Mouse (Mus musculus): ENCODE results near the gene Klhdc1. TPM values are rescaled to one million over a fixed set of nuclear protein-coding genes. Genes with fewer than 3 reads are reported as not detected.

Klhdc1 gene
- polyA plus RNA-seq, 1 experiment from 2014 or later = 5.8 TPM

DNA sequence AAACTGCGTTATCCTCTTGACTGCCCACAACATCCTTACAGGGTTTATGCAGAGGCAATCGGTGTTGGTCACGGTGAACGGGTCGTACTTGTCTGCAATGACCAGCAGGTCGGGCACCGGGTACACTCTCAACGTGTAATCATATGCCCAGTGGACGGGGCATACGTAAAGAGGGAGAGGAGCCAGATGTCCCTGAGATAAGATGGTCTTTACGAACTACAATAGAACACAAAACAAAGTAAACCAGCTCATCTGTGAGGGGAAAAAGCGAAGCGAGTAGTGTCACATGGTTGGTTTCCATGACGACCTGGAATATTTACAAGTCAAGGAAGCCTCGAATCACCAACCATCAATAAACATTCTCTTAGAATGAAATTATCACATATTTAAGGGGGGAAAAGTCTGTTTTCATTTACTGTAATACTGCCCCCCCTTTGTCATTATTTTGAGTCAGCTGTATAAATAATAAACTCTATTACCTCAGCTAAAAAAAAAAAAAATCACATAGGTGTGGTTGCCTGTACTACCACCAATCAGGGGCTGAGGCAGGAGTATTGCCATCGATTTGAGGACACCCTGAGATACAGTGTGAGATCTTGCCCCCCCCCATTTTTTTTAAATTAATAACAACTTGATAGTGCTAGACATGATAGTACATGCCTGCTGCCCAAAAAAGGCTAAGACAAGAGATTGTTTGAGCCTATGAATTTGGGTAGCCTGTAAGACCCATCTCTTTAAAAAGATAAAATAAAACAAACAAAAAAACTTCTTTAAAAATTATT, 36.7 kb upstream of the Klhdc1 start, which contains the start of gene Gm49384:
Gene Gm49384 (minus strand): TSS at position 216 of the 782 bp plus-strand sequence.
- DNase-seq (ENCODE audit: low spot score) = no peak
- no peak within 1 kb of the TSS for H3K4me2 ChIP-seq
- ATAC-seq (replicated peaks; ENCODE audit: low FRiP score) = no peak
- H3K36me3 ChIP-seq (ENCODE audit: control insufficient read depth, insufficient read depth, low read length) = peaks cover 26% of the 10 kb centered on the region
- H3K9me3 ChIP-seq (ENCODE audit: control insufficient read depth, low read length) = no peaks in the 10 kb centered on the region
- H3K27ac ChIP-seq (ENCODE audit: low read depth, low read length) = no peak within 1 kb of the TSS
- no peak within 1 kb of the TSS for H3K4me3 ChIP-seq (ENCODE audit: low read depth, low read length)
- no peaks in the 10 kb centered on the region for H3K27me3 ChIP-seq (replicated peaks; ENCODE audit: control insufficient read depth, insufficient read depth, low read length)
- no peak within 1 kb of the TSS for H3K9ac ChIP-seq (ENCODE audit: low read depth, low read length)
- WGBS = 84% methylated on average over 16 of the region's 16 CpGs
- H3K4me1 ChIP-seq (replicated peaks; ENCODE audit: control insufficient read depth, insufficient read depth, low read length) = peaks cover 3% of the 10 kb centered on the region

GRCm38 (mm10) chr12:69207396-69207795, 33.6 kb upstream of the Klhdc1 start:
- Histone ChIP-seq H3K9ac (ENCODE audit: low read depth, low read length) (no peak overlapping the region), H3K27ac (ENCODE audit: low read depth, low read length) (no peak overlapping the region), H3K4me1 (replicated peaks; ENCODE audit: control insufficient read depth, insufficient read depth, low read length) (no peaks in the 10 kb centered on the region), H3K36me3 (ENCODE audit: control insufficient read depth, insufficient read depth, low read length) (peaks cover 20% of the 10 kb centered on the region), H3K27me3 (replicated peaks; ENCODE audit: control insufficient read depth, insufficient read depth, low read length) (no peaks in the 10 kb centered on the region), H3K4me2 (no peak overlapping the region), H3K4me3 (ENCODE audit: low read depth, low read length) (no peak overlapping the region), H3K9me3 (ENCODE audit: control insufficient read depth, low read length) (no peaks in the 10 kb centered on the region)
- 91% methylated on average over 8 of the region's 8 CpGs for WGBS
- ATAC-seq (replicated peaks; ENCODE audit: low FRiP score) (no peak), DNase-seq (ENCODE audit: low spot score) (no peak)

- DNase-seq (ENCODE audit: low spot score) (no peak), ATAC-seq (replicated peaks; ENCODE audit: low FRiP score) (no peak)
- peaks cover 19% of the 10 kb centered on the region for H3K36me3 ChIP-seq (ENCODE audit: control insufficient read depth, insufficient read depth, low read length)
- no peaks in the 10 kb centered on the region for H3K4me1 ChIP-seq (replicated peaks; ENCODE audit: control insufficient read depth, insufficient read depth, low read length)
- H3K9me3 ChIP-seq (ENCODE audit: control insufficient read depth, low read length) = no peaks in the 10 kb centered on the region
- WGBS = 97% methylated on average over 7 of the region's 7 CpGs
- H3K4me3 ChIP-seq (ENCODE audit: low read depth, low read length) = no peak overlapping the region
- no peak overlapping the region for H3K9ac ChIP-seq (ENCODE audit: low read depth, low read length)
- no peak overlapping the region for H3K27ac ChIP-seq (ENCODE audit: low read depth, low read length)
- H3K27me3 ChIP-seq (replicated peaks; ENCODE audit: control insufficient read depth, insufficient read depth, low read length) = no peaks in the 10 kb centered on the region
- H3K4me2 ChIP-seq = no peak overlapping the region
Measured at GRCm38 (mm10) chr12:69207926-69208325, 33.0 kb upstream of the Klhdc1 start.

DNA sequence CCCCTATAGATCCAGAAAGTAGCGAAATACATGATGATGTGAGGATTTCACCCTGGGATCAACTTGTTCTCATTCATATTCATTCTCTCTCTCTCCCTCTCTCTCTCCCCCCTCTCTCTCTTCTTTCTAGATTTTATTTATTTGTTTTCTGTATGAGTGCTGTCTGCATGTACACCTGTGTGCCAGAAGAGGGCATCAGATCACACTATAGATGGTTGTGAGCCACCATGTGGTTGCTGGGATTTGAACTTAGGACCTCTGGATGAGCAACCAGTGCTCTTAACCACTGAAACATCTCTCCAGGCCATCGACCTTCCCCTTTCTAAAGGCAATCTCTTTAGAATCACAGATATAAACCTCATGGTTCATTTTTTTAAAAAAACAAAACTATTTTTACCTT, 32.5 kb upstream of the Klhdc1 start:
- no peaks in the 10 kb centered on the region for H3K27me3 ChIP-seq (replicated peaks; ENCODE audit: control insufficient read depth, insufficient read depth, low read length)
- H3K36me3 ChIP-seq (ENCODE audit: control insufficient read depth, insufficient read depth, low read length) = peaks cover 21% of the 10 kb centered on the region
- ATAC-seq (replicated peaks; ENCODE audit: low FRiP score) = no peak
- no peak for DNase-seq (ENCODE audit: low spot score)
- WGBS = 79% methylated on average over 2 of the region's 2 CpGs
- H3K9ac ChIP-seq (ENCODE audit: low read depth, low read length) = no peak overlapping the region
- H3K9me3 ChIP-seq (ENCODE audit: control insufficient read depth, low read length) = no peaks in the 10 kb centered on the region
- no peak overlapping the region for H3K27ac ChIP-seq (ENCODE audit: low read depth, low read length)
- no peaks in the 10 kb centered on the region for H3K4me1 ChIP-seq (replicated peaks; ENCODE audit: control insufficient read depth, insufficient read depth, low read length)
- H3K4me2 ChIP-seq = no peak overlapping the region
- H3K4me3 ChIP-seq (ENCODE audit: low read depth, low read length) = no peak overlapping the region

DNA sequence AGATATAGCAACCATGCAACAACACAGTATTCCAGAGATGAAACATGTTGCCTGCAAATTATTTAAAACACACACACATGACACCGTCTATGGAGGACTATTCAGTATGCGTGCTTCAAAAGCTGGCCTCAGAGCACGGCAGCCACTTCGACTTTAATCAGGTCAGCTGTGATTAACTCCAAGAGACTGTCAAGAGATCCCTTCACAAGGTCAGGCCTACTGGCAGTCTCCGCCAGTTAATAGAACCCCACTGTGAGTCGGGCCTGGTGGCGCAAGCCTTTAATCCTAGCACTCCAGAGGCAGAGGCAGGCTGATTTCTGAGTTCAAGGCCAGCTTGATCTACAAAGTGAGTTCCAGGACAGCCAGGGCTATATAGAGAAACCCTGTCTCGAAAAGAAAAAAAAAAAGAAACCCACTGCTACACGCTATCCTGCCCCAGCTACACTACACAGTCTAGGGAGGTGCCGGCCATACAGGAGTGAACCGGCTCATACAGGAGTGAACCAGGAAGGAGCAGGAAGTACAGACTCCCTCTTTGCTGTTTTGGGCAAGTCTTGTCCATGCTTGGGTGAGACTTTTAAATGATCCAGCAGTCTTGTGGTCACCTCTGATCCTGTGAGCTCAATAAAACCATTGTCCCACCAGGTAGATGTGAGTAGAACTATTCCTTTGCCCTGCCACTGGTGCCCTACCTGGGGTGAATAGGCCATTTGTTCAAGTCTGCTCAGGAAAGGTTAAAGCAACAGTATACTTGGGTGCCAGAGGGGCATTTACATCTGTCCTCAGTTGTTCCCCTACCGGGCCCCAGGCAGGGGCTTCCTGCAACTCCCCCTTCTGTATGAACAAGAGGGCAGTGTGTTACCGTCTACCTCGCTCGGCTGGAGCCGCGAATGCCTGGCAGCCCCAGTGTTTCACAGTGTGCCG, 30.7 kb upstream of the Klhdc1 start:
- DNase-seq (ENCODE audit: low spot score) = no peak
- no peak overlapping the region for H3K27ac ChIP-seq (ENCODE audit: low read depth, low read length)
- no peak for ATAC-seq (replicated peaks; ENCODE audit: low FRiP score)

DNA sequence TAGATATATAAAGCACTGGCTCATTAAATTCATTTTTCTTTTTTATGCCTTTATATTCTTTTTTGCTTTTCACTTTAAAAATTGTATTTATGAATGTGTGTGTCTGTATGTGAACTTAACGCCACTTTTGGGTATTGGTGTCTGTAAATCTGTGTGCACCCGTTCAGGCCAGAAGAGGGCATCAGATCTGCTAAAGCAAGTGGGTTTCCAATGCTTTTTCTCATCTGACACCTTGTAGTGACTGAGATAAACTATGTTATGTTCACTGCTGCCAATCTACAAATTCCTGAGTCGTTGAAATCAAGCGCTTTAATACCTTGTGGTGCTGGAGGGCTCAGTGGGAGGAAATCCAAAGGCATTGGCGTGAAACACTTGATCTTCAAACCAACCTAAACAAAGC, 29.9 kb upstream of the Klhdc1 start:
- no peak overlapping the region for H3K4me2 ChIP-seq
- no peak overlapping the region for H3K27ac ChIP-seq (ENCODE audit: low read depth, low read length)
- no peak overlapping the region for H3K9ac ChIP-seq (ENCODE audit: low read depth, low read length)
- H3K36me3 ChIP-seq (ENCODE audit: control insufficient read depth, insufficient read depth, low read length) = peaks cover 28% of the 10 kb centered on the region
- H3K27me3 ChIP-seq (replicated peaks; ENCODE audit: control insufficient read depth, insufficient read depth, low read length) = no peaks in the 10 kb centered on the region
- H3K4me3 ChIP-seq (ENCODE audit: low read depth, low read length) = no peak overlapping the region
- ATAC-seq (replicated peaks; ENCODE audit: low FRiP score) (no peak), DNase-seq (ENCODE audit: low spot score) (no peak)
- no peaks in the 10 kb centered on the region for H3K4me1 ChIP-seq (replicated peaks; ENCODE audit: control insufficient read depth, insufficient read depth, low read length)
- 84% methylated on average over 5 of the region's 5 CpGs for WGBS
- no peaks in the 10 kb centered on the region for H3K9me3 ChIP-seq (ENCODE audit: control insufficient read depth, low read length)

More for the DNA sequence above, 30.7 kb upstream of the Klhdc1 start:
- no peaks in the 10 kb centered on the region for H3K9me3 ChIP-seq (ENCODE audit: control insufficient read depth, low read length)
- no peak overlapping the region for H3K9ac ChIP-seq (ENCODE audit: low read depth, low read length)
- WGBS = 95% methylated on average over 18 of the region's 18 CpGs
- H3K4me1 ChIP-seq (replicated peaks; ENCODE audit: control insufficient read depth, insufficient read depth, low read length) = no peaks in the 10 kb centered on the region
- no peaks in the 10 kb centered on the region for H3K27me3 ChIP-seq (replicated peaks; ENCODE audit: control insufficient read depth, insufficient read depth, low read length)
- no peak overlapping the region for H3K4me2 ChIP-seq
- no peak overlapping the region for H3K4me3 ChIP-seq (ENCODE audit: low read depth, low read length)
- peaks cover 25% of the 10 kb centered on the region for H3K36me3 ChIP-seq (ENCODE audit: control insufficient read depth, insufficient read depth, low read length)

DNA sequence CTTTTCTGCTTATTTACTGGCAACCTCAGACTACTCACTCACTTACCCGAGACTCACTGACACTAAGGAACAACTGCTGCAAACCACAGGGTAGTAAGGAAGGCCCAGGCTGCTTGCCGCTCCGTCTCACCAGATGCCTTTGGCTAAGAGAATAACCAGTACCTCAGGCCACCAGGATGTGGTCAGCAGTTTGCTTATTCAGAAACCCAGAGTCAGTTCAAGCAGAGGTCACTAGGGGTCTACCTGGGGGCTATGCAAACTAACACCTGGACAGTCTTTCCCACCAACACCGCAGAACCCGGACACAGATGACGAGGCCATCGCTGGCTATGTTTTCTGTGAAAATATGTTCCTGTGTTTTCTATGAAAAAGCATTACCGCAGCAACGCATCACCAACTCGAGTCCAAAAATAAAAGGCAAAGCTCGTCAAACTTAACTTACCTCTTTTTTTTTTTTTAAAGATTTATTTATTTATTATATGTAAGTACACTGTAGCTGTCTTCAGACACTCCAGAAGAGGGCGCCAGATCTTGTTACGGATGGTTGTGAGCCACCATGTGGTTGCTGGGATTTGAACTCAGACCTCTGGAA, 27.7 kb upstream of the Klhdc1 start:
- H3K27me3 ChIP-seq (replicated peaks; ENCODE audit: control insufficient read depth, insufficient read depth, low read length) = no peaks in the 10 kb centered on the region
- 90% methylated on average over 13 of the region's 13 CpGs for WGBS
- no peak for ATAC-seq (replicated peaks; ENCODE audit: low FRiP score)
- H3K27ac ChIP-seq (ENCODE audit: low read depth, low read length) = no peak overlapping the region
- no peak overlapping the region for H3K4me3 ChIP-seq (ENCODE audit: low read depth, low read length)
- H3K4me2 ChIP-seq = no peak overlapping the region
- H3K36me3 ChIP-seq (ENCODE audit: control insufficient read depth, insufficient read depth, low read length) = peaks cover 36% of the 10 kb centered on the region
- no peak for DNase-seq (ENCODE audit: low spot score)
- no peaks in the 10 kb centered on the region for H3K4me1 ChIP-seq (replicated peaks; ENCODE audit: control insufficient read depth, insufficient read depth, low read length)
- no peak overlapping the region for H3K9ac ChIP-seq (ENCODE audit: low read depth, low read length)
- no peaks in the 10 kb centered on the region for H3K9me3 ChIP-seq (ENCODE audit: control insufficient read depth, low read length)

GRCm38 (mm10) chr12:69214393-69214792, 26.6 kb upstream of the Klhdc1 start:
- H3K9ac ChIP-seq (ENCODE audit: low read depth, low read length) = no peak overlapping the region
- H3K27me3 ChIP-seq (replicated peaks; ENCODE audit: control insufficient read depth, insufficient read depth, low read length) = no peaks in the 10 kb centered on the region
- H3K9me3 ChIP-seq (ENCODE audit: control insufficient read depth, low read length) = no peaks in the 10 kb centered on the region
- peaks cover 40% of the 10 kb centered on the region for H3K36me3 ChIP-seq (ENCODE audit: control insufficient read depth, insufficient read depth, low read length)
- no peaks in the 10 kb centered on the region for H3K4me1 ChIP-seq (replicated peaks; ENCODE audit: control insufficient read depth, insufficient read depth, low read length)
- ATAC-seq (replicated peaks; ENCODE audit: low FRiP score) (no peak), DNase-seq (ENCODE audit: low spot score) (no peak)
- 83% methylated on average over 7 of the region's 7 CpGs for WGBS
- H3K4me2 ChIP-seq = no peak overlapping the region
- no peak overlapping the region for H3K27ac ChIP-seq (ENCODE audit: low read depth, low read length)
- no peak overlapping the region for H3K4me3 ChIP-seq (ENCODE audit: low read depth, low read length)
